In the genomic region with DNA sequence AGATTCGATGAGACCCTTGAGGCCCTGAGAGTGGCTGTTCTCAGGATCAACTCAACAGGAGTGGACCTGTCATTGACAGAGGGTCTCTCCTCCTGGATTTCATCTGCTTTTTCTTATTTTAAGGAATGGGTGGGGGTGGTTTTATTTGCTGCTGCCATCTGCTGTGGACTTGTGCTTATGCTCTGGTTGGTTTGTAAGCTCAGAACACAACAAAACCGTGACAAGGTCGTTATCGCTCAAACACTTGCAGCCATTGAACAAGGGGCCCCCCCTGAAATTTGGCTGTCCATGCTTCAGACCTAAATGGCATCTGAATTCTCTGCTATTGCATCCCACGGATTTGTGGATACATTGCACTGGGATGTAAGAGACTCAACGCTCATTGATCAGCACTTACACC, we compare ENCODE assay signal across 11 mouse cellular contexts. TPM values are rescaled to one million over a fixed set of nuclear protein-coding genes. Genes with fewer than 3 reads are reported as not detected.
DNase-seq lines count a peak whose midpoint lies in the region; ATAC-seq and TF ChIP-seq lines count a peak whose summit lies in the region.
"Not testable (repeated sequence)": the region's sequence is repeated elsewhere in the genome, so short reads cannot be mapped to it uniquely, and the experiment has no call there.
"Had no signal": no experiment of that assay in that cellular context is flagged by ENCODE, and none has a peak within 500 bp of the region (broad histone marks: within the 10 kb centered on the region; RNA-seq: fewer than 3 reads in every experiment).

No protein-coding gene starts in this region.

- not testable (repeated sequence) for H3K9ac ChIP-seq in forebrain, embryonic 11.5 days (ENCODE audit: low read length)

- ATAC-seq in forebrain, embryonic 11.5 days (replicated peaks; ENCODE audit: low FRiP score), result not testable (repeated sequence)

- not testable (repeated sequence) for H3K27me3 ChIP-seq in E14TG2a.4 (ENCODE audit: insufficient read depth, low read length); forebrain, embryonic 11.5 days (ENCODE audit: control insufficient read depth, insufficient read depth, low read length); heart, embryonic 10.5 days (ENCODE audit: insufficient read depth, poor library complexity, severe bottlenecking)

- not testable (repeated sequence) for TF ChIP-seq CTCF in E14TG2a.4 (conservative IDR thresholded peaks at IDR 0.05; ENCODE audit: low read length)

- peaks cover 81% of the 10 kb centered on the region for H3K9me3 ChIP-seq in E14TG2a.4 (ENCODE audit: low read length)
- peaks cover 12% of the 10 kb centered on the region; the same call in 1 of the 2 replicates for H3K9me3 ChIP-seq in forebrain, embryonic 11.5 days (ENCODE audit: control insufficient read depth, low read length)
- peaks cover 46% of the 10 kb centered on the region for H3K9me3 ChIP-seq in heart, embryonic 10.5 days

- not testable (repeated sequence) for H3K36me3 ChIP-seq in E14TG2a.4 (ENCODE audit: insufficient read depth, low read length); forebrain, embryonic 11.5 days (ENCODE audit: control insufficient read depth, insufficient read depth, low read length); heart, embryonic 10.5 days

- H3K4me2 ChIP-seq in forebrain, embryonic 11.5 days (ENCODE audit: low read depth, low read length, severe bottlenecking), result not testable (repeated sequence)

- not testable (repeated sequence) for H3K4me1 ChIP-seq in E14TG2a.4 (replicated peaks; ENCODE audit: low read depth, low read length); forebrain, embryonic 11.5 days (replicated peaks; ENCODE audit: control insufficient read depth, insufficient read depth, low read length); heart, embryonic 10.5 days

- WGBS in forebrain, embryonic 11.5 days, result 83% methylated on average over 6 of the region's 6 CpGs
- 75% methylated on average over 6 of the region's 6 CpGs for WGBS in heart, embryonic 10.5 days

- H3K27ac ChIP-seq in forebrain, embryonic 11.5 days (ENCODE audit: low read depth, low read length); heart, embryonic 10.5 days: not testable (repeated sequence)

- DNase-seq in R1 (ENCODE audit: low read depth, low spot score) (peak; percentile 1), ZHBTc4 (ENCODE audit: low read depth, low spot score) (peak; percentile 0)
- DNase-seq in forebrain, embryonic 11.5 days (ENCODE audit: low spot score), result peak; percentile 26
- DNase-seq in heart, adult 11 months, result peak; percentile 93
- peak; percentile 56 for DNase-seq in heart, embryonic 10.5 days (ENCODE audit: low spot score)

- 0 out of 2 replicates have a peak overlapping the region, but pooled peaks have one; percentile 5 for H3K4me3 ChIP-seq in E14TG2a.4 (replicated peaks; ENCODE audit: low read length)
- H3K4me3 ChIP-seq in forebrain, embryonic 11.5 days (ENCODE audit: low read depth, low read length); heart, embryonic 10.5 days: not testable (repeated sequence)

RNA-seq across cellular contexts. Expression of a gene that starts 34.1 kb away (rescaled TPM):
- polyA plus RNA-seq in forebrain, embryonic 11.5 days (2014; fragmentation: Nextera tagmentation; extraction: Ambion mirVana), result 0.12 TPM in 1 of 2 replicates, not detected in the other
- polyA plus RNA-seq in heart, embryonic 10.5 days (2016; fragmentation: Nextera tagmentation; extraction: Ambion mirVana), result 0.09 TPM in 1 of 2 replicates, not detected in the other
- polyA plus RNA-seq: adrenal gland, adult 2 months; brain, embryonic 14.5 days; C2C12; cerebellum, adult 2 months; G1E had no signal

Comparison
In these comparisons a context has a peak if more than half of its experiments do, and no peak if none do; other contexts are left out.
1. DNase-seq: peak in every context shown above with its lines; median percentile 93 in heart, adult 11 months; 56 in heart, embryonic 10.5 days; 26 in forebrain, embryonic 11.5 days; 1 in R1; 0 in ZHBTc4.